Mouse (Mus musculus) heart, postnatal 0 days (tissue): ENCODE data around the gene Sdk2. TPM values are rescaled to one million over a fixed set of nuclear protein-coding genes. Genes with fewer than 3 reads are reported as not detected.

ENCODE experiments used
- ATAC-seq: fragments of 200-750 bp; cut with Nextera tagmentation; 2 replicates; pipeline ENCODE4 v1.8.0; 2017; ENCODE audit warnings: low read depth, moderate number of reproducible peaks, moderate library complexity; ENCODE audit not compliant: insufficient read depth
- DNase-seq: peaks from one replicate; pipeline ENCODE4 v3.0.0-alpha.2; 2016; ENCODE audit warnings: low spot score
- H3K27ac ChIP-seq: fragments of 300-500 bp; sonication (generic); 2 replicates; pipeline ENCODE4 v1.5.1; 2014; ENCODE audit warnings: low read depth, mild to moderate bottlenecking
- H3K27me3 ChIP-seq: fragments of 300-500 bp; sonication (generic); 2 replicates; pipeline ENCODE4 v1.6.1; 2014; ENCODE audit warnings: low read length, mixed read lengths; ENCODE audit not compliant: control insufficient read depth, insufficient read depth
- H3K36me3 ChIP-seq: fragments of 300-500 bp; sonication (generic); replicated peaks from 2 replicates; pipeline ENCODE4 v1.6.1; 2014; ENCODE audit warnings: low read length, mixed read lengths; ENCODE audit not compliant: control insufficient read depth, insufficient read depth
- H3K4me1 ChIP-seq: fragments of 300-500 bp; sonication (generic); 2 replicates; pipeline ENCODE4 v1.6.1; 2014; ENCODE audit warnings: antibody characterized with exemption; ENCODE audit not compliant: control insufficient read depth, insufficient read depth
- H3K4me2 ChIP-seq: fragments of 300-500 bp; sonication (generic); 2 replicates; pipeline ENCODE4 v1.6.1; 2014; ENCODE audit warnings: low read depth, mild to moderate bottlenecking, low read length, moderate library complexity
- H3K4me3 ChIP-seq: fragments of 300-500 bp; sonication (generic); 2 replicates; pipeline ENCODE4 v1.5.1; 2014; ENCODE audit warnings: low read depth, low read length
- H3K9ac ChIP-seq: fragments of 300-500 bp; sonication (generic); replicated peaks from 2 replicates; pipeline ENCODE4 v1.6.1; 2014; ENCODE audit warnings: low read depth, low read length, mixed read lengths
- H3K9me3 ChIP-seq: fragments of 300-500 bp; sonication (generic); replicated peaks from 2 replicates; pipeline ENCODE4 v1.6.1; 2016; ENCODE audit warnings: low read length; ENCODE audit not compliant: control insufficient read depth
- CTCF ChIP-seq: IDR thresholded peaks from 2 replicates; pipeline ENCODE4 v1.5.1; 2016; ENCODE audit warnings: antibody characterized with exemption, control low read depth, low read depth
- EP300 ChIP-seq: IDR thresholded peaks from 2 replicates; pipeline ENCODE4 v1.6.1; 2016; ENCODE audit warnings: antibody characterized with exemption, low read depth
- WGBS: fragments of 180-500 bp; shearing (Covaris S2); extraction: QIAGEN DNeasy Blood & Tissue Kit; methylation state at CpG from one replicate; pipeline ENCODE4 v1.1.7; 2014; 5-methylcytosine and 5-hydroxymethylcytosine counted together
- polyA plus RNA-seq: library from polyadenylated mRNA; unstranded; fragments of >200 nt; fragmentation: Nextera tagmentation; extraction: Ambion mirVana; gene quantifications from 2 replicates; pipeline ENCODE4 v1.2.1, GENCODE M21; 2015
- total RNA-seq: library from RNA; depleted of rRNA; stranded (reverse); fragments of >200 nt; gene quantifications from 2 replicates; pipeline ENCODE4 v1.2.3, GENCODE M21; 2014; ENCODE audit warnings: low replicate concordance; rRNA removed

Gene Sdk2
- total RNA-seq, result 1.9 and 2.9 TPM in 2 replicates
- 0.27 and 0.29 TPM in 2 replicates for polyA plus RNA-seq

DNA sequence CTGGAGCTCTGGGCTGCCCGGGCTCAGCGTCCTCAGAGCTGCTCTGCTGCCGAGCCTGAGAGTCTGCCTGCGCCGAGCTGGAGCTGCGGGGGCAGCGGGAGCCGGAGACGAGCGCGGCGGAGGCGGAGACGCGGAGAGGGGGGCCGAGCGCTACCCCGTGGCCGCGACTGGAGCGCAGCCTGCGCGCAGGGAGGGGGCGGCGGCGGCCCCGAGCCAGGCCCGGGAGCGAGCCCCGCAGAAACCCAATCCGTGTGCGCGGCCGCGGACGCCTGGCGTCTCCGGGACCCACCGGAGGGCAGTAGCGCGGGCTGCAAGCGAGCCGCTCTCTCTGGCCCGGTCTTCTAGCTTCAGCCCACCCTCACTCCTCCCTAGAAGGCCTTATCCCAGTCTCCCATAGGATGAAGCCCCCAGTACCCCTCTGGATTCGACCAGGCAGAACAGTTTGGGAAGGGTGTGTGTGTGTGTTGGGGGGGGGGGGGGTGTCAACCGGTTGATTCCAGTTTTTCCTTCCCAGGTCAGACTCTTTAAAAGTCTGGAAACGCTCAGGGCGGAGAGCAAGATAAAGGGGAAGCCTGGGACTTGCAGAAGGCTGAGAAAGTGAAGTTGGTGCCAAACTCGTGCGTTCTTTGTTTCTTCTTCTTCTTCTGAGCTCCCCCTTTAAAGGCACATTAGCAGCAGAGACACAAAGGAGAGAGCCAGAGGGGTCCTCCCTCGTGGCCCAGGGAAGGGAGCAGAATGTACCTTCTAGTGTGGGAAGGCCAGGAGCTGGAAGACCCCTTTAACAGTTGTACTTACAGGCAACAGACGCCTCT, at the start of gene Sdk2:
Gene Sdk2, minus strand, starts transcription at position 96 of the 812 bp plus-strand sequence.
- peaks cover 69% of the 10 kb centered on the region for H3K27me3 ChIP-seq
- H3K27ac ChIP-seq, result peak within 1 kb of the TSS; percentile 27
- H3K36me3 ChIP-seq, result no peaks in the 10 kb centered on the region
- H3K9ac ChIP-seq, result peak within 1 kb of the TSS; percentile 24
- DNase-seq (peak; percentile 53), ATAC-seq (peak; percentile 60)
- no peaks in the 10 kb centered on the region for H3K9me3 ChIP-seq
- H3K4me3 ChIP-seq, result peak within 1 kb of the TSS; percentile 61
- TF ChIP-seq CTCF (no peak), EP300 (no peak)
- H3K4me2 ChIP-seq, result peak within 1 kb of the TSS; percentile 92
- WGBS, result 6% methylated on average over 38 of the region's 52 CpGs
- peaks cover 4% of the 10 kb centered on the region; the same call in 1 of the 2 replicates for H3K4me1 ChIP-seq

DNA sequence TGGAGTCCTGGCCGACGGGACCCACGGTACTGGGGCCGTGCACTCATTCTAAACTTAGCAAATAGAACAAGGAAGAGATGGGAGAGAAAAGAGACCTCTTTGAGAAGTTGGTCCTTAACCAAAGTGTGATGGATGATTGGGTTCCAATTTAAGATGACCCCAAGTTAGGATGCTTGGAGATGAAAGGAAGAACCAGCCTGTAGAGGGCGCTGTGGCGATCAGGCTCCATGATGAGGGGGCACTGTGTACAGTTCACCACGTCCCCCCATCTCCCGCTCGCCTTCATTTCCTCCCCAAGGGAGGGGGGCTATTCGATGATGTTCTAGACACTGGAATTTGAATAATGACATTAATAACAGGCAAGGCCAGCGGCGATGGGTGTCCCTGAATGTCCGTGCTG, 48.2 kb upstream of the Sdk2 start:
- TF ChIP-seq CTCF (no peak), EP300 (no peak)
- H3K27ac ChIP-seq, result no peak overlapping the region
- ATAC-seq (no peak), DNase-seq (no peak)
- WGBS, result 80% methylated on average over 13 of the region's 13 CpGs
- no peaks in the 10 kb centered on the region for H3K4me1 ChIP-seq
- no peaks in the 10 kb centered on the region for H3K36me3 ChIP-seq
- H3K4me2 ChIP-seq, result no peak overlapping the region
- H3K9me3 ChIP-seq, result no peaks in the 10 kb centered on the region
- no peak overlapping the region for H3K4me3 ChIP-seq
- no peaks in the 10 kb centered on the region for H3K27me3 ChIP-seq
- H3K9ac ChIP-seq, result no peak overlapping the region

DNA sequence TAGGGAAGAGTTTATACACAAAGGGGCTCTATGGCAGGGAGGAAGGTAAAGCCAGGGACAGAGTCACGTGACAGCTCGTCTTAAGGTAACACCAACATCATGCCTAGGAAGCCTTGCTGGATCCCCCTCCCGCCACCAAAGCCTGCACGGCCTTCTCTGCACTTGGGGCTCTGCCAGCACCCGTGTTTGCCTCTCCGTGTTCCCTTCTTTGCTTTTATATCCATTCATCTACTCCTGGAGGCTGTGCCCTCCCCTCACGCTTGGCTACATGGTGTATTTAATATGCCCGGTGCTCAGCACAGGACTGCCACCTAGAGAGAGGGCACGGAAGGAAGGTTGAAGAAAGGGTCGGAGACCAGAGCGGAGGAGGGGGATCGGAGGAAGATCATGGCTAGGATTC, 47.8 kb upstream of the Sdk2 start:
- no peak overlapping the region for H3K4me3 ChIP-seq
- H3K27me3 ChIP-seq, result no peaks in the 10 kb centered on the region
- no peak overlapping the region for H3K9ac ChIP-seq
- WGBS, result 77% methylated on average over 12 of the region's 12 CpGs
- no peaks in the 10 kb centered on the region for H3K9me3 ChIP-seq
- DNase-seq (no peak), ATAC-seq (no peak)
- TF ChIP-seq EP300 (no peak), CTCF (no peak)
- no peaks in the 10 kb centered on the region for H3K4me1 ChIP-seq
- H3K27ac ChIP-seq, result no peak overlapping the region
- no peak overlapping the region for H3K4me2 ChIP-seq
- H3K36me3 ChIP-seq, result no peaks in the 10 kb centered on the region

DNA sequence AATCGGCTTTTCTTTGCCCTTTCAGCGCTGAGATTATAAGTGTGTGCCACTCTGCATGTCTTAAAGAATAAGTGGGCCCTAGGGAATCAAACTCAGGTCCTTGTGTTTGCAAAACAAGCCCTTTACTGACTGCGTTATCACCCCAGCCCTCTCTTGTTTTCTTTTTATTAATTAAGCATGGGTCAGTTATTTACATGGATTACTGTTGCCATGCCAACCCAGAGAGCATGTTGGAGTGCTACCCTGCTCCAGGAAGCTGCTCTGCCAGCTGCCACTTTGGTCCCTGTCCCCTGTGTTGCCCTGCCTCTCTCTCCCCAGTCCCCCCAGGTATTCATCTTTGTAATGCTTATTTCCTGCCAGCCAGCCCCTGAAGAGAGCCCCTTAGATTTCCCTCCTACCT, 44.0 kb upstream of the Sdk2 start:
- Histone ChIP-seq H3K4me3 (no peak overlapping the region), H3K9me3 (no peaks in the 10 kb centered on the region), H3K27me3 (no peaks in the 10 kb centered on the region), H3K4me2 (no peak overlapping the region), H3K27ac (no peak overlapping the region), H3K36me3 (no peaks in the 10 kb centered on the region), H3K9ac (no peak overlapping the region), H3K4me1 (no peaks in the 10 kb centered on the region)
- 59% methylated on average over 3 of the region's 3 CpGs for WGBS
- no peak for TF ChIP-seq CTCF
- ATAC-seq, result no peak
- DNase-seq, result no peak

DNA sequence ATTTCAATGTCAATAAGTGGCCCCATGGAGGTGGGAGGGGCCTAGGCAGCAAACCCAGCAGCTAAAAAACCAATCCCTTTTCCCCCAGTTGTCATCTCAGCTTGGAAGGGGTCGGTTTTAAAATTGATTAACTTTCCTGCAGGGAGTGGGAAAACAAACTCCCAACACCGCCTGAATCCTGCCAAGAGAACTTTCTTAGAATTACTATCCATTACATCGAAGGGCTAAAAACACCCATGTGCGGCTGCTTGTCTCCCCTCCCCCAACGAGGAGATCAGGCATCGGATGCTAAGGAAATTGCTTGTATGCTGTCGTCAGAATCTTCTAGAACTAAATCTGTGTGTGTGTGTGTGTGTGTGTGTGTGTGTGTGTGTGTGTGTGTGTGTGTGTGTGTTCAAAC, 26.8 kb upstream of the Sdk2 start:
- ATAC-seq (no peak), DNase-seq (no peak)
- no peak for TF ChIP-seq EP300
- TF ChIP-seq CTCF, result no peak
- Histone ChIP-seq H3K9ac (no peak overlapping the region), H3K27ac (no peak overlapping the region), H3K4me3 (no peak overlapping the region), H3K36me3 (no peaks in the 10 kb centered on the region), H3K4me1 (no peaks in the 10 kb centered on the region), H3K9me3 (no peaks in the 10 kb centered on the region), H3K27me3 (no peaks in the 10 kb centered on the region), H3K4me2 (no peak overlapping the region)
- WGBS, result 68% methylated on average over 7 of the region's 7 CpGs
